Mouse (Mus musculus): ENCODE measurements around the gene Gria1.

Gene Gria1

GRCm38 (mm10) chr11:57011024-57011690 lies at the start of gene Gria1:
Gene Gria1 (plus strand): TSS chr11:57011387.
- DNase-seq: no peak

- DNase-seq: no peak
These were observed 49.4 kb upstream of the Gria1 start for GRCm38 (mm10) chr11:56961751-56962150.

GRCm38 (mm10) chr11:56972814-56973213 lies 38.4 kb upstream of the Gria1 start:
- DNase-seq: no peak

GRCm38 (mm10) chr11:56984321-56985000 lies 26.7 kb upstream of the Gria1 start:
- peak; percentile 57 to 70 for DNase-seq

GRCm38 (mm10) chr11:56985457-56985856 lies 25.7 kb upstream of the Gria1 start:
- no peak for DNase-seq

DNA sequence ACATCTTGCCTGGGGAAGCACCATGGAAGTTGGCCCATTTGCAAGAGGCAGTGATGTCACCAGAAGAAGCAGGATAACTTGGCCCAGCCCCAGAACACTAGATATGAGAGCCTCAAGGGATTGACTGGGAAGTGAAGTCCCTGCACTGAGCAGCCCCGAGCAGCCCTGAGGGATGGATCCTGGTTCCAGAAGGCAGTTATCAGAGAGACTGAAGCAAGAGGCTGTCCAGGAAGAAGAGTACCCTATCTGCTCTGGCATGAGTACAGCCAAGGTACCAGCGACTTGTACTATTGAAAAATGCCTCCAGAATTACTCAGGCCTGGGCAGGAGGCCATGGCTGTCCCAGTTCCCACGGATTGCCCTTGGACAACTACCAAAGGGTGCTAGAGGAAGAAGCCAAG lies 11.6 kb upstream of the Gria1 start:
- DNase-seq: peak; percentile 58 to 62

GRCm38 (mm10) chr11:57004611-57005010 lies 6.6 kb upstream of the Gria1 start:
- DNase-seq: no peak

- no peak for DNase-seq
These were observed 5.8 kb upstream of the Gria1 start for GRCm38 (mm10) chr11:57005341-57005740.

DNA sequence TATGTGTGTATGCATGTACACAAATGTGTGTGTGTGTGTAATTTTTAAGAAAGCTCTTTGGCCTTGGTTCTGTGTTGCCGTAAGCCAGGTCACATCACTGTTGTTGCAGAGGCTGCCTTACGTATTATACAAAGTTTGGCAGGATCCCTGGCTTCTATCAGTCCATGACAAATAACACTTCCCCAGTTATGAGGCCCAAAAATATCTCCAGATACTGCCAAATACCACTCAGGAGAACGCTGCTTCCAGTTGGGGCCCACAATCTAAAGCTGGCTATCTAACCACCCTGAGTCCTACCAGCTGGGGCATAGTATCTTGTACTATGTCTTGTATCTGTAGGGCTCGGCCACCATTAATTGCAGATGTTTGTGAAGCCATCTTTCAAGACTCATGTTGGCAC lies 3.4 kb upstream of the Gria1 start:
- DNase-seq: no peak

GRCm38 (mm10) chr11:57010611-57011010 lies 576 bp upstream of the Gria1 start:
- no peak for DNase-seq

- peak; percentile 45 to 51 for DNase-seq
These were observed 478 bp downstream of the Gria1 start for GRCm38 (mm10) chr11:57011691-57012039.

GRCm38 (mm10) chr11:57012287-57012921 lies 1.2 kb downstream of the Gria1 start:
- DNase-seq: no peak

DNA sequence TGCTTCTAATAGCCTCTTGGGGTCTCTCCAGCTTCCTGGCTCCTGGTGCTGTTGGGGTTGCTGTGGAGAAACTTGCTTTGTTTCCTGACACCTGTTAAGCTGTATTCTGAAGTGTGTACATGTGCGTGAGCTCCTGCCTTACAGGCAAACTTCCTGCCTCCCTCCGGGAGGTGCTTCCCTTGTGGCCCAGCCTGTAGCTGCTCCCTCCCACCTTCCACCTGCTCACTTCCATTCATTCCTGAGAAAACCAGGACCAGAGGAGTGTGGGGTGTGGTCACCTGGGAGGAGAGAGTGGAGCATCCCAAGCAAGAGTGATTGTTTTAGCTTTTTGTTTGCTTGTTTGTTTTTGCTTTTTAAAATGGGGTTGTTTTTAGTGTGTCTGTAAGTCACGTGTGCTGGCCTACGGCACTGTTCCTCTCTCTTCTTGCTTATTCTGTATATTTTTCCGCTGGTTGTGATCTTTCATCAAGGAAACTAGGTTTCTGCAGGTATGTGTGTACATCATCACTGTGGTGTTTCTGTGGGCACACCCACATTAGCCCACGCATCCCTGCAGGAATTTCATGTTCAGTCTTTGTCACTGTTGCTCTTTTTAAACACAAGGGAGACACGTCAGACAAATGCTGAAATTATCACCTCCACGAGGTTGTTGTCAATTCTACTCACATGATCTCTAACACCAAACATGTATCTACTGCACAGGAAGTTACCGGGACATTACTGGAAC lies 2.4 kb downstream of the Gria1 start:
- DNase-seq: no peak

DNA sequence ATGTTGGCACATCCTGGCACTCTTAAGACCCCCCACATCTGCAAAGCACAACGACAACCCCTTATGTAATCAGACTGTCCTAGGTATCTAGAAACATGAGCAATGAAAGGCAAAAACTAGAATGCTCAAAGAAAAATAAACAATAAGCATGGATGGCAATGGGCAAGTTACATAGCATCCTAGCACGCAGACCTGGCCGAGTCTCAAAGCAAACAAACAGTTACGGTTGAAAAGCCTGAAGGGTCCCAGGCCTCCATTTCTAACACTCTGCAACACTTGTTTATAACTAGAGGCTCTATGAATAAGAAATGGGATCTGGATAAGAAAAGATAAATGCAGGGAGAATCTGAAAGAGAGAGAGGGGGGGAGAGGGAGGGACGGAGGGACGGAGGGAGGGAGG lies 3.2 kb downstream of the Gria1 start:
- DNase-seq: no peak

- DNase-seq: peak in 1 of 2 experiments; percentile 42
These were observed 7.3 kb downstream of the Gria1 start for GRCm38 (mm10) chr11:57018536-57018935.

GRCm38 (mm10) chr11:57022400-57022799 lies 11.2 kb downstream of the Gria1 start:
- no peak for DNase-seq

GRCm38 (mm10) chr11:57030448-57030847 lies 19.3 kb downstream of the Gria1 start:
- peak; percentile 90 to 91 for DNase-seq

DNA sequence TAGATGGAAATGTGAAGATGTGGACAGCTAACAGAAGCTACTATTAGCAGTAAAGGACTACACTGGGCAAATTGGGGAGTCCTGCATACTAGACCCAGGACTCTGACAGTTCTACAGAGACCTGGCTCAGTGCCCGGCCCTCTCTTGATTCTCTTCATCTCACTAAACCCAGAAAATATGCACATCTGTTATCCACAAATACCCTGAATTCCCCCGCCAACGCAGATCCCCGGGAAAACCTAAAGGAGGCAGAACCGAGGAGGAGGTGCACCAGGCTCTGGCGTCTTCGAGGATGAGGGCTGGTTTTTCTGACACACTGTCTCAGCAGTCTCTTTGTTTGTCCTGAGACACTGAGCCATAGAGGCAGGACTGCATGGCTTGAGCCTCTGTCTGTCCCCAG lies 27.6 kb downstream of the Gria1 start:
- peak; percentile 39 to 46 for DNase-seq

DNA sequence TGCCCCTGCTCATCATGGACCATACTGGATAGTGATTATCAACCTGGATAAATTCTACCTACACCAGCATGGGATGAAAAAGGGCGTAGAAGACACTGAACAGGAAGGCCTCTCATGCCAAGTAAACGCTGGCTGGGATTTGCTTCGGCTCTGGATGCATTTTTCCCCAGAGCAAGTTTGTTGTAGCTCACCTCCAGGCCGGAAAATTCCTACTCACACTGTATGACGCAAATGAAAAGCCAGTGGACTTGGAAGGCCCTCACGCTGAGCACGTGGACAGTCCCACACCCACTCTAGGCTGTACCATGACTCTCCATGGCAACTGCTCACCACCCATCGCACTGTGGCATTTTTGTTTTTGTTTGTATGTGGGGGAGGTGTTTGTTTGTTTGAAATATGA lies 28.1 kb downstream of the Gria1 start:
- DNase-seq: peak in 1 of 2 experiments; percentile 11

GRCm38 (mm10) chr11:57042057-57042456 lies 30.9 kb downstream of the Gria1 start:
- DNase-seq: no peak

GRCm38 (mm10) chr11:57044146-57044545 lies 33.0 kb downstream of the Gria1 start:
- DNase-seq: no peak

- peak; percentile 59 to 69 for DNase-seq
These were observed 40.7 kb downstream of the Gria1 start for GRCm38 (mm10) chr11:57051666-57052562.

All from cerebellum, postnatal 10 days (tissue).